Mouse (Mus musculus) G1E (cell line): ENCODE results near the gene Clasp1.

Source experiments
- CTCF ChIP-seq: IDR thresholded peaks from 2 replicates; pipeline ENCODE4 v1.5.1; 2012; ENCODE audit warnings: low read depth, low read length, inconsistent platforms, mixed read lengths
- GATA1 ChIP-seq: IDR thresholded peaks from 2 replicates; pipeline ENCODE4 v1.6.1; 2012; ENCODE audit warnings: borderline replicate concordance, low read length, inconsistent platforms, mixed read lengths
- TAL1 ChIP-seq: conservative IDR thresholded peaks from 2 replicates; pipeline ENCODE4 v1.6.1; 2012; ENCODE audit warnings: low read depth, low read length, inconsistent platforms, mixed read lengths

DNA sequence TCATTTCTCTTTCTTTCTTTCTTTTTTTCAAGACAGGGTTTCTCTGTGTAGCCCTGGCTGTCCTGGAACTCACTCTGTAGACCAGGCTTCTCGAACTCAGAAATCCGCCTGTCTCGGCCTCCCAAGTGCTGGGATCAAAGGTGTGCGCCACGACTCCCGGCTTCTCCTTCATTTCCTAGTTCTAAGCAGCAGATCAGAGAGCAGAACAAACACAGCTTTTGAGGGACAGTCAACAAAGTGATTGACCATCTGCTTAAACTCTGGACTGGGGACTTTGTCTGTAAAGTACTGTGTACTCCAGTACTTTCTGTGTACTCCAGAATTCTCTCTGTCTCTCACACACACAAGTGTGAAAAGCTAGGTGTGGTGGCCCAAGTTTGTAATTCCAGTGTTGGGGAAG, 14.1 kb downstream of the Clasp1 start:
- TF ChIP-seq CTCF (no peak), TAL1 (no peak), GATA1 (no peak)
